Mouse (Mus musculus) fat pad, adult 2 months (tissue): ENCODE data around the gene Mndal.
"Not testable (repeated sequence)": the region's sequence is repeated elsewhere in the genome, so short reads cannot be mapped to it uniquely, and the experiment has no call there.

Experiments used
- DNase-seq: peaks from one replicate; pipeline ENCODE4 v3.0.0-alpha.2; 2011; ENCODE audit warnings: low read depth, low spot score; ENCODE audit errors: extremely low read depth

The Mndal gene

GRCm38 (mm10) chr1:173905885-173906284 is 36.4 kb downstream of the Mndal start:
- not testable (repeated sequence) for DNase-seq

GRCm38 (mm10) chr1:173889741-173890140 is 52.5 kb downstream of the Mndal start:
- DNase-seq, result not testable (repeated sequence)

GRCm38 (mm10) chr1:173887026-173887787 is 55.1 kb downstream of the Mndal start:
- not testable (repeated sequence) for DNase-seq

- DNase-seq, result not testable (repeated sequence)
Measured at GRCm38 (mm10) chr1:173880004-173880666, 62.2 kb downstream of the Mndal start.

GRCm38 (mm10) chr1:173879225-173879987 is 62.9 kb downstream of the Mndal start:
- DNase-seq, result not testable (repeated sequence)

- not testable (repeated sequence) for DNase-seq
Measured at GRCm38 (mm10) chr1:173878264-173878663, 64.0 kb downstream of the Mndal start.

GRCm38 (mm10) chr1:173877125-173877524 is 65.2 kb downstream of the Mndal start:
- not testable (repeated sequence) for DNase-seq

GRCm38 (mm10) chr1:173868586-173868985 is 73.7 kb downstream of the Mndal start:
- DNase-seq, result not testable (repeated sequence)

GRCm38 (mm10) chr1:173866504-173866903 is 75.8 kb downstream of the Mndal start:
- DNase-seq, result no peak

- not testable (repeated sequence) for DNase-seq
Measured at GRCm38 (mm10) chr1:173853711-173854110, 88.6 kb downstream of the Mndal start.

- DNase-seq, result not testable (repeated sequence)
Measured at GRCm38 (mm10) chr1:173852853-173853252, 89.4 kb downstream of the Mndal start.

GRCm38 (mm10) chr1:173846193-173846592 is 96.1 kb downstream of the Mndal start:
- DNase-seq, result not testable (repeated sequence)

- no peak for DNase-seq
Measured at GRCm38 (mm10) chr1:173844754-173845153, 97.5 kb downstream of the Mndal start.

- not testable (repeated sequence) for DNase-seq
Measured at GRCm38 (mm10) chr1:173821481-173821803, 120.8 kb downstream of the Mndal start.

- not testable (repeated sequence) for DNase-seq
Measured at GRCm38 (mm10) chr1:173820794-173821480, 121.4 kb downstream of the Mndal start.

GRCm38 (mm10) chr1:173809294-173809693 is 133.0 kb downstream of the Mndal start:
- DNase-seq, result not testable (repeated sequence)

- DNase-seq, result not testable (repeated sequence)
Measured at GRCm38 (mm10) chr1:173802689-173803281, 139.5 kb downstream of the Mndal start.

GRCm38 (mm10) chr1:173802207-173802606 is 140.1 kb downstream of the Mndal start:
- not testable (repeated sequence) for DNase-seq

- DNase-seq, result not testable (repeated sequence)
Measured at GRCm38 (mm10) chr1:173801791-173802190, 140.5 kb downstream of the Mndal start.
